In genomic region chr10:96925771-96926170, GRCm38 (mm10) we compare ENCODE assay signal across 16 mouse cellular contexts.
DNase-seq lines count a peak whose midpoint lies in the region; ATAC-seq and TF ChIP-seq lines count a peak whose summit lies in the region.
"Had no signal": no experiment of that assay in that cellular context is flagged by ENCODE, and none has a peak within 500 bp of the region (broad histone marks: within the 10 kb centered on the region; RNA-seq: fewer than 3 reads in every experiment).

No protein-coding gene starts in this region.

- DNase-seq in embryonic facial prominence, embryonic 14.5 days (ENCODE audit: low spot score), result peak; percentile 30
- DNase-seq in embryonic facial prominence, embryonic 10.5 days (ENCODE audit: low spot score), result no peak
- peak; percentile 67 for DNase-seq in liver, adult 2 months (ENCODE audit: extremely low read depth, low read depth, low spot score)
- DNase-seq in lung, embryonic 14.5 days, result peak; percentile 82
- peak; percentile 5 for DNase-seq in skeletal muscle tissue, adult 2 months (ENCODE audit: low read depth, low spot score)
- DNase-seq in gastrocnemius, postnatal 25 days, result no peak
- no peak for DNase-seq in ovary, postnatal 14 days (ENCODE audit: low spot score)
- DNase-seq: adrenal gland, postnatal 25 days; cerebellum, postnatal 10 days; kidney, postnatal 36 days; layer of hippocampus, postnatal 36 days; spleen, adult 18-20 months had no signal

- TF ChIP-seq POLR2A in liver, adult 2 months (IDR thresholded peaks at IDR 0.05; ENCODE audit: extremely low read depth, insufficient read depth, low read length), result no peak

- no peak overlapping the region for H3K4me2 ChIP-seq in embryonic facial prominence, embryonic 14.5 days (ENCODE audit: low read depth, low read length)
- no peak overlapping the region for H3K4me2 ChIP-seq in liver, embryonic 12.5 days
- H3K4me2 ChIP-seq in lung, embryonic 14.5 days, result no peak overlapping the region
- H3K4me2 ChIP-seq: intestine, embryonic 15.5 days; limb, embryonic 13.5 days had no signal

- no peak for ATAC-seq in embryonic facial prominence, embryonic 14.5 days (ENCODE audit: low read depth)
- no peak for ATAC-seq in liver, embryonic 12.5 days
- ATAC-seq in lung, embryonic 14.5 days (ENCODE audit: insufficient read depth), result peak; percentile 58; the same call in 1 of the 2 replicates
- ATAC-seq: intestine, embryonic 15.5 days had no signal

- no peaks in the 10 kb centered on the region for H3K9me3 ChIP-seq in embryonic facial prominence, embryonic 14.5 days (ENCODE audit: control insufficient read depth, low read length)
- no peaks in the 10 kb centered on the region for H3K9me3 ChIP-seq in embryonic facial prominence, embryonic 10.5 days
- H3K9me3 ChIP-seq in liver, embryonic 12.5 days (replicated peaks), result no peaks in the 10 kb centered on the region
- H3K9me3 ChIP-seq in lung, embryonic 14.5 days (ENCODE audit: low read depth, low read length), result no peaks in the 10 kb centered on the region
- H3K9me3 ChIP-seq: forebrain, embryonic 10.5 days; intestine, embryonic 15.5 days; limb, embryonic 13.5 days had no signal

- no peak for TF ChIP-seq CTCF in liver, adult 2 months (IDR thresholded peaks at IDR 0.05; ENCODE audit: low read depth, low read length)
- no peak for TF ChIP-seq CTCF in lung, embryonic 14.5 days (IDR thresholded peaks at IDR 0.05; ENCODE audit: low read depth)

- no peaks in the 10 kb centered on the region for H3K27me3 ChIP-seq in embryonic facial prominence, embryonic 14.5 days (replicated peaks; ENCODE audit: control insufficient read depth, insufficient read depth, low read length)
- no peaks in the 10 kb centered on the region for H3K27me3 ChIP-seq in embryonic facial prominence, embryonic 10.5 days (replicated peaks; ENCODE audit: low read depth, poor library complexity, severe bottlenecking)
- H3K27me3 ChIP-seq in liver, adult 2 months (ENCODE audit: control insufficient read depth, insufficient read depth, low read length), result no peaks in the 10 kb centered on the region
- no peaks in the 10 kb centered on the region for H3K27me3 ChIP-seq in liver, embryonic 12.5 days (replicated peaks)
- no peaks in the 10 kb centered on the region for H3K27me3 ChIP-seq in lung, embryonic 14.5 days (ENCODE audit: insufficient read depth, low read length)
- H3K27me3 ChIP-seq: intestine, embryonic 15.5 days; limb, embryonic 13.5 days had no signal

- H3K9ac ChIP-seq in embryonic facial prominence, embryonic 14.5 days (ENCODE audit: low read depth, low read length), result no peak overlapping the region
- no peak overlapping the region for H3K9ac ChIP-seq in liver, adult 2 months (ENCODE audit: low read depth, low read length)
- H3K9ac ChIP-seq in liver, embryonic 12.5 days, result no peak overlapping the region
- H3K9ac ChIP-seq in lung, embryonic 14.5 days, result no peak overlapping the region
- H3K9ac ChIP-seq: intestine, embryonic 15.5 days; limb, embryonic 13.5 days had no signal

- H3K27ac ChIP-seq in embryonic facial prominence, embryonic 14.5 days (replicated peaks; ENCODE audit: low read depth, low read length), result no peak overlapping the region
- no peak overlapping the region for H3K27ac ChIP-seq in embryonic facial prominence, embryonic 10.5 days (replicated peaks)
- no peak overlapping the region for H3K27ac ChIP-seq in liver, adult 2 months (replicated peaks; ENCODE audit: insufficient read depth, low read depth, low read length)
- no peak overlapping the region for H3K27ac ChIP-seq in liver, embryonic 12.5 days
- no peak overlapping the region for H3K27ac ChIP-seq in lung, embryonic 14.5 days (ENCODE audit: low read depth)
- H3K27ac ChIP-seq: forebrain, embryonic 10.5 days; intestine, embryonic 15.5 days; limb, embryonic 13.5 days had no signal

- no peaks in the 10 kb centered on the region for H3K36me3 ChIP-seq in embryonic facial prominence, embryonic 14.5 days (ENCODE audit: control insufficient read depth, insufficient read depth, low read length)
- H3K36me3 ChIP-seq in embryonic facial prominence, embryonic 10.5 days (replicated peaks), result no peaks in the 10 kb centered on the region
- no peaks in the 10 kb centered on the region for H3K36me3 ChIP-seq in liver, adult 2 months (ENCODE audit: control insufficient read depth, insufficient read depth, low read length)
- no peaks in the 10 kb centered on the region for H3K36me3 ChIP-seq in liver, embryonic 12.5 days
- H3K36me3 ChIP-seq in lung, embryonic 14.5 days (ENCODE audit: insufficient read depth), result no peaks in the 10 kb centered on the region
- H3K36me3 ChIP-seq: forebrain, embryonic 10.5 days; intestine, embryonic 15.5 days; limb, embryonic 13.5 days had no signal

- 75% methylated on average over 2 of the region's 2 CpGs for WGBS in embryonic facial prominence, embryonic 14.5 days
- WGBS in embryonic facial prominence, embryonic 10.5 days, result 91% methylated on average over 2 of the region's 2 CpGs
- 75% methylated on average over 2 of the region's 2 CpGs for WGBS in liver, adult 2 months
- 82% methylated on average over 2 of the region's 2 CpGs for WGBS in liver, embryonic 12.5 days (ENCODE audit: insufficient replicate concordance)
- 60% methylated on average over 2 of the region's 2 CpGs for WGBS in lung, embryonic 14.5 days

- H3K4me1 ChIP-seq in embryonic facial prominence, embryonic 14.5 days (ENCODE audit: control insufficient read depth, insufficient read depth, low read length), result no peaks in the 10 kb centered on the region
- no peaks in the 10 kb centered on the region for H3K4me1 ChIP-seq in embryonic facial prominence, embryonic 10.5 days
- H3K4me1 ChIP-seq in liver, adult 2 months (ENCODE audit: control insufficient read depth, insufficient read depth, low read length), result peaks cover 11% of the 10 kb centered on the region
- no peaks in the 10 kb centered on the region for H3K4me1 ChIP-seq in liver, embryonic 12.5 days
- H3K4me1 ChIP-seq in lung, embryonic 14.5 days (ENCODE audit: insufficient read depth), result no peaks in the 10 kb centered on the region
- H3K4me1 ChIP-seq: forebrain, embryonic 10.5 days; limb, embryonic 13.5 days had no signal

- no peak overlapping the region for H3K4me3 ChIP-seq in embryonic facial prominence, embryonic 14.5 days (ENCODE audit: low read depth, low read length)
- H3K4me3 ChIP-seq in embryonic facial prominence, embryonic 10.5 days, result no peak overlapping the region
- H3K4me3 ChIP-seq in liver, adult 2 months (ENCODE audit: insufficient read depth, low read depth, low read length), result no peak overlapping the region
- H3K4me3 ChIP-seq in liver, embryonic 12.5 days, result no peak overlapping the region
- no peak overlapping the region for H3K4me3 ChIP-seq in lung, embryonic 14.5 days (ENCODE audit: low read depth, low read length)
- H3K4me3 ChIP-seq: forebrain, embryonic 10.5 days; intestine, embryonic 15.5 days; limb, embryonic 13.5 days had no signal

- no peaks in the 10 kb centered on the region for H3K79me2 ChIP-seq in liver, adult 2 months (ENCODE audit: control insufficient read depth, insufficient read depth, low read length)

Comparison
In these comparisons a context has a peak if more than half of its experiments do, and no peak if none do; other contexts are left out.
1. DNase-seq: peak in embryonic facial prominence, embryonic 14.5 days (single experiment), liver, adult 2 months (single experiment), lung, embryonic 14.5 days (single experiment) and skeletal muscle tissue, adult 2 months (single experiment); none in embryonic facial prominence, embryonic 10.5 days (single experiment), gastrocnemius, postnatal 25 days (single experiment) and ovary, postnatal 14 days (single experiment).